Mouse (Mus musculus) frontal cortex, adult 2 months (tissue): Measurements from ENCODE around the gene Tns3. TPM values are rescaled to one million over a fixed set of nuclear protein-coding genes. Genes with fewer than 3 reads are reported as not detected.
A peak's percentile ranks its signal among the peaks of the same experiment; 100 is the strongest.

Source experiments
- DNase-seq, 2 experiments: peaks; one replicate each; pipeline ENCODE4 v3.0.0; 2022; ENCODE audit warnings: low spot score in 1 of 2; ENCODE audit errors: extremely low spot score in 1 of 2
- polyA plus RNA-seq: library from polyadenylated mRNA; depleted of rRNA; stranded (reverse); fragments of >200 nt; gene quantifications from 2 replicates; pipeline ENCODE4 v1.2.3, GENCODE M21; 2012

Tns3 gene
- polyA plus RNA-seq, 1 experiment, result 27.8 TPM

- DNase-seq, result no peak
Measured at GRCm38 (mm10) chr11:8486552-8486951, 177.8 kb downstream of the Tns3 start.

GRCm38 (mm10) chr11:8484538-8484937 is 179.8 kb downstream of the Tns3 start:
- DNase-seq, result no peak

GRCm38 (mm10) chr11:8482721-8483120 is 181.6 kb downstream of the Tns3 start:
- no peak for DNase-seq

DNA sequence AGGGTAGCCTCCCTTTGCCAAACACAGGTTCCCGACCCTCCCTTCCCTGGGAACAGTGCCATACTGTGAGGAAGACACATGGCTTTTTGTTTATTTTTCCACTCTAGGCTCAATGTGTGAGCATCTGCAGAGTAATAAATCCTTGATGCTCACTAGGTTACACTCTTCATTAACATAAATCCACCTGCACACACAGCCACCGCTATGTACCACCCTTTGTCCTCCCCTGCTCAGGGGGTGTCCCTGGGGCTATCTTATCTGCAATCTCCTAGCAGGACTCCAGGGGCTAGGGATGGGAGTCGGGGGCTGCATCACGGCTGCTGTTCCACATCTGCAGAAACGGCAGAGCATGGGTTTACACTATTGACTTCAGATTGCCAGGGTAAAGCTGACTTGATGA is 182.4 kb downstream of the Tns3 start:
- DNase-seq, result no peak

DNA sequence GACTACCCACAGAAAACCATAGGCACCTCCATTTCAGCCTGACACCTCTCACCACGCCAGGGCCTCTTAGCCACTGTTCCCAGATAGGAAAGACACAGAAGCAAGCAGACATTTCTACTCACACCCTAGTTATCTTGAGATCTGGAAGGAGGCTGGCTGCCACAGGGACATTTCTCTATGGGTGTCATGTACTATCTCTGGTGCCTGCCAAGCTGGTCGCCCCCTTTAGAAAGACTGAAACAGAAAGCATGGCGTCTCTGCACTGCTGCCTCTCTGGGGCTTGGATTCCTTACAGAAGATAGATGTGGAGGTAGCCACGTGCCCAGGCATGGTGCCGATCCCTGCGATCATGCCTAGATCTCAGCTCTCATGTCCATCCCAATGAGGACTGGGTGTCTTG is 182.8 kb downstream of the Tns3 start:
- no peak for DNase-seq

DNA sequence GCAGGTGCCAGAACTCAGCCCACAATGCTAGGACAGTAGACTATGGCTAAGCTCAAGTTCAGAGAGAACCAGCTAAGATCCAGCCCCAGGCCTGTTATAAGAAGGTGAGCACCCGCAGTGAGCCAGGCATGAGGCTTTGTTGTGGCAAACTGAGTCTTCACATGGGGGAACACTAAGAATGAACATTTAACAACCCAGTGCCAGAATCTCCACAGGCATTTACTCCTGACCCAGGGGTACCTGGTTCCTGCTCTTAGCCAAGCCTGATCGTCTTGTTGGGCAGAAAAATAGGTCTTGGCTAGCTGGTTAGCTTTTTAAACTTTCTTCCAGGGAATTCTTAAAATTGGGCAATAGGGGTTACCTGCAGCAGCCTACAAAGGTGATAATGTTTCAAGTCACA is 184.5 kb downstream of the Tns3 start:
- DNase-seq, result no peak

GRCm38 (mm10) chr11:8479313-8479712 is 185.0 kb downstream of the Tns3 start:
- no peak for DNase-seq

DNA sequence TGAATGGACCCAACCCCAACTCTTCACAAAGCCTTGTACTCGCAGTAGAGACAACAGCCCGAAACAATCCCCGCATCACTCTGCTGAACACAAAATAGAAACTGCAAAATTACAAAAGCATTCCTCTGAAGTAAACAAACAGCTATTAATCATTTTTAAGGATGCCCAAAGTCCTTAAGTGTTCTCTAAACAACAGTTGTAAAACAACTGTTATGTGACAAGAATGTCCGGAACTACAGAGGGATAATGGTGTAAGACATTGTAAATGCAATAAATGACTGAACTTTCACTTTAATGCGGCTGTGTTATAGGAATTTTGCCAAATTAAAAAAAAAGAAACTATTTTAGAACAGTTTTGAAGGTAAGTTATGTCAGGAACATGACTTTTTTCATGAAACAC is 190.7 kb downstream of the Tns3 start:
- DNase-seq, result no peak

DNA sequence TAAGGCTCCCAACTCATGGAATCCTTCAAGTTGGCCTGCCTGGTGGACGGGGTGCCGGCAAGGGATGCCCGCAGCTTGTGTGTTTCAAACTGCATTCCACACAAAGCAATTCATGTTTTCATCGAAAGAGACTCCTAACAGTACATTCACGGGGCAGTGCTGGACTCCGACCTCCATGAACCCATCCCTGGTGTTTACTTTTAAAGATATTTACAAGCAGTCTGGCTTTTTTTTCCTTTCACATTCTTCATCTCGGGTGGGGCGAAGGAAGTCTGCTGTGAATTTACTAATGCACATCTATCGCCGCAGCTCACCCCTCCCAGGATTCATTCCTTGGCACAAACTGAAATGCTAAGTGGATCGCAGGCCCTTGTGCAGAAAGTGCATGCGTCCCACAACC is 191.9 kb downstream of the Tns3 start:
- DNase-seq, result no peak

GRCm38 (mm10) chr11:8471535-8471934 is 192.8 kb downstream of the Tns3 start:
- no peak for DNase-seq

GRCm38 (mm10) chr11:8469537-8469936 is 194.8 kb downstream of the Tns3 start:
- DNase-seq, result no peak

DNA sequence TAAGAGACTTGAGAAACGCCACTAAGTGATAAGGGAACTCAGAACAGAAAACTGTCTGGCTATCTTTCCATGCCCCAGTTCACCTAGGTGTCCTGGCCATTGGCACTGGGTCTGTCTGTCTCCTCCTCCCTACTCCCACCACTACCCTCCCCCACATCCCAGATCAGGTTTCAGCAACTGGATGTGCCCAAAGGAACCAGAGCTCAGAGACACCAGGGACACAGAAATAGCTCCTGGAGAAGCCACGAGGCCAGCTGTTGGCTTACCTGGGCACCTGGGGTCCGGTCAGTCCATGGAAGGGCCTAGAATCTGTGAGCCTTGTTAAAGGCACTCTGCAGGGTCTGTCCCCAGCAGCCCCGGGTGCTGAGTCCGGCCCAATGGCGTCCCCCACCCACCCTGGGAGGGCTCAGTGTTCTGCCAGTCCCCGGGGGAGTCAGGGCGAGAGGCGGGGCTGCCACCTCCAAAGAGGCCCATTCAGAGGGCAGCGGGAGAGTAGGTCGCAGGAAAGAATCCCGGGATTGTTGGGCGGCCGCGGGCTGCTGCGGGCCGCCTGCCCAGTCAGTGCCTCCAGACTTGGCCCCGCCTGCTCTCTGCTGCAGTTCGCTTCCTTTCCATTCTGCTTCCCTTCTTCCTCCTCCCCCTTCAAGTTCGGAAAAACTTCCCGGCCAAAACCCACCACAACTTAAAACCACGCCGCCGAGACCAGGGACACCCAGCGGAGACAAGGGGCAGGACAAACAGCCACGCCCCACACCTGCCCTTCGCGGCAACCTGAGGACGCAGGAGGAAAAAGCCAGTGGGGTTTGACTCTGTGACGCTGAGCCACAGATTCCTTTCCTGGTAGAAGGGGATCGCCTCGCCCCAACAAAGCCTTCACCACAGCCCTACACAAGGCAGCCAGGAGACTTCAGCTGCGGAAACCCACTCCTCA is 195.9 kb downstream of the Tns3 start:
- peak; percentile 65 to 76 for DNase-seq

DNA sequence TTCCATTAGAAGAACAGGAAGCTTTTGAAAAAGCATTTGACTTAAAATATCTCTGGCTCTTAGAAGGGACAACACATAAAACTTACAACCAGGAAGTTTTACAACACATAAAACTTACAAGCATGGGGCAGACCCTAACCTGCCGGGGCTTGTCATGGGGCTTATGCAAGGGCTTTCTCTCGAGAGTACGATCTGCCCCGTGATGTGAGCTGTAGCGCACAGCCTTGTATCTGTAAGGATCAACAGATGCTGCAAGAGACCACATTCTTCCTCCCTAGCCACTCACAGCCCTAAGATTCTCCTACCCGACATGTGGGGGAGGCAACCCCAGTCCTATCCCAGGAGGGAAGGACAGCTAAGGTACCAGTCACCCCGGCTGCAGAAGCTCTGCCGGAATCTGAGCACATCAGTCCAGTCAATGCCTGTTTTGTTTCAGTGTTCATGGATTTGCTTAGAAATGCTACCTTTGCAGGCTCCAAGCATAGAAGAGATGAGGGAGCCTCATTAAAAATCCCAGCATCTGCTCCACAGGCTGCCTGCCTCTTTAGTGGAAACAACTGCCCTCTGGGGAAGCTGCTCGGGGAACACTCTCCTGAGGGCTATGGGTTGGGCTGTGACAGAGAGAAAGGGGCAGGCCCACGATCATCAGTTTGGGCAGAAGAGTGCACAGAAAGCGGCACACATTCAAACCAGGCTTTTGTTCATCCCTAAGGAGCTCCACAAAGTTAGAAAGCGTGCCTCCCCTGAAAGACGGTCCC is 196.8 kb downstream of the Tns3 start:
- peak in 1 of 2 experiments; percentile 36 for DNase-seq

DNA sequence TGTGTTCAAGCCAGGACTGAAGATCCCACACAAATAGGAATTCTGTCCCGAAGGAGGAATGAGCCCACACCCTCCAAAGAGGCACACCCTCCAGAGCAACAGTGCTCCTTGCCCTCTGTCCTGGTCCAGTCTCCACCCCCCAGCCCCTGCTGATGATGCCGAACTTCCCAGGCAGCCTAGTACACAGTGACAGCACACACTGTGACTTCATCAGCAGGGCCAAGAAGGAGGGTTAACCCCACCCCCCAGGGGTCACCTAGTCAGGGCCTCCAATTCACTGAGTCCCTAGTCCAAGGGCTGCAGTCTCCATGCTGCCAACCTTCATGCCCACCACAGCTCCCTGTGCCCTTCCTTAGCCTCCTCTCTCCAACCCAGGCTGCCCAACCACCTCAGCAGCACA is 200.5 kb downstream of the Tns3 start:
- no peak for DNase-seq

- DNase-seq, result no peak
Measured at GRCm38 (mm10) chr11:8462827-8463405, 201.4 kb downstream of the Tns3 start.

- no peak for DNase-seq
Measured at GRCm38 (mm10) chr11:8460835-8461234, 203.5 kb downstream of the Tns3 start.

DNA sequence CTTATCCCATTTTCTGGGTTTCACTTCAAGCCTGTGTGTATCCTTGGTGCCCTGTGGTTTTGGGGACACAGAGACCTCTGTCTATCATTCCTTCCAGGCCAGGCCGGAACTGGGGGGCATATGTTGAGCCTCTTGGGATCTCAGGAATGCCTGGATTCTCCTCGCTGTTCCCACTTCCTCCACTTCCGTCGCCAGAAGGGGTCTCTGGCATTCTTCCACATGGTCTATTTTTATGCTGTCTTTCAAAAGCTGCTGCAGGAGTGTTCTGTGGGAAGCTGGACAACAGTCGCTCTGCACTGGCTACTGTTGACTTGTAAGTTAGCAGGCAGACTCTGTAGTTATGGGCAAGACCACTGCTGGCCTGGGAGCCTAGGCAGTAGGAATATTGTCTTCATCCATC is 206.4 kb downstream of the Tns3 start:
- no peak for DNase-seq

DNA sequence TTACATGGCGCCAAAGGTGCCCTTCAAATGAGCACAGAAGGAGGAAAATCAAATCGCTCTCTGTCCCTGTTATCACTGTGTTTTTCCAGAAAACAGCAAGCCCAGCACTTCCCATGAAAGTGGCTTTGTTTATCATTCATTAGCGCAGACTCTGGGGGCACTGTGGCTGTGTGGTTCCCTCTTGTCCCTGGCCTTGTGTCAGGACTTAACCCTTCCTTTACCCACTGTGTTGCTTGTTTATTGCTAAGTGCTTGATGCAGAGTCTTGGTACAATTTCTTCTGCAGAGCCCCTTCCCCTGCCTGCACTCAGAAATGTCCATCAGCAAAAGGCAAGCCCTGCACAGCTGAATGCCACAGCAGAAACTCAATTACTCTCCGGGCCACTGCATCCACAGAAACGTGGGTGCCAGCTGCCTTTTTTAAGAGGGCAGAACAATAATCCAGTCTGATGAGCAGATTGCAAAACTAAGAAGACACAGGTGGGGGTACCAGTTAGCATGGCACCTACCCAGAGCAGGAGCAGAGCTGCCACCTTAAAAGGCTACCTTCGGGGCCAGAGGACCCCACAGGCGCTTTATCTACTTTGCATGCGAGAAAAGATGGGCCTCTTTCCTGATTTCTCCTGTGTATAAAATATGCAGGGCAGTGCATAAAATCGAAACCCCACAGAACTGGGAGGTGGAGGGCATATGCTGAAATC is 207.6 kb downstream of the Tns3 start:
- peak in 1 of 2 experiments; percentile 37 for DNase-seq

DNA sequence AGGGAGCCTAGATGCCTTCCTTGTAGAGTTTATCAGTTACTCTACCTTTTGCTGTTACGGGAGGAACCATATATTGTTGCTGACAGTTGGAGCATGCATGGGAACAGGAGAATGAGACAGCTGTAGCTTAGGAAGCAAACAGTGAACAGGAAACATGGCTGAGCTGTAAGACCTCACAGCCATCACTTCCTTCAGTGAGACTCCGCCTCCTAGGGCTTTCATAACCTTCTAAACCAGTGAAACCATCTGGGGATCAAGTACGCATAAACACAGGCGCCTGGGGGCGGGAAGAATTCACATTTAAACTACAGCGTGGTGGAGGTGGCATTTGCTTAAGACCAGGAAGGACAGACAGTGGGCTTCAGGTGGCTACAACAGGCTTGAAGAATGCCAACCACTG is 208.7 kb downstream of the Tns3 start:
- no peak for DNase-seq

DNA sequence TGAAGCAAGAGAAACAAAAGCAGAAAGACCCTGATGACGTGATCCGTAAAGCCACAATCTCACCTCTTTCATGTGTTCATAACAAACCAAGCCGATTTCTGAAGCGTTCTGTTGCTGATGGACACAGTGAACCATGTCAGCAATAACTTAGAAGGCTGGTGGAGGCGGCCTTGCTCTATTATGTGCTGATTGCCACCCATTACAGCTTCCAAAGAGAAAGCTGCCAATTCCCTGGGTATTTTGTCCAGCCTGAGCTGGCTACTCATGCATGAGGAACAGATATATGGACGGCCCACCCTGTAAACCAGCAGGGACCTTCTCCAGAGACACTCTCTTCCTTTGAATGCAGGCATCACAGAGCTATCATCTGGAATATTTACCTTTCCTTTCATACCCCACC is 211.1 kb downstream of the Tns3 start:
- DNase-seq, result no peak
